ENCODE assay signal across 24 mouse cellular contexts in the genomic region with DNA sequence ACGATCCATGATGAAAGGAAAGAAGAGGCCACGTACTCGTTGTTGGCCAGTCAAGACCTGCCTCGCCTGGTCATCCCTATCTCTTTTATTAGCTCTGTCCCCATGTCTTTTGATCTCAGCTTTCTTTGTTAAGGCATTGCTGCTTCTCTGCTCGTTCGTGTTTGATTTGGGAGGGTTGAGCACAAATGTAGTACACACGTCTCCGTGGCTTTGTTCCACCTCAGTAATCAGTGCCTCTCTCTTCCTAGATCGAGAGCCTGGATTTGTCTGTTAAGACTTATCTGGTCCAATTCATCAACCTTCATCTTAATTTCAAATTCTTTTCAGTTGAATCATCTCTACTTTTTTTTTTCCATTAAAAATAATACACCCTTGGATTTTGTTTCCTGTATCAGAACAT.
DNase-seq lines count a peak whose midpoint lies in the region; ATAC-seq and TF ChIP-seq lines count a peak whose summit lies in the region.
"Had no signal": no experiment of that assay in that cellular context is flagged by ENCODE, and none has a peak within 500 bp of the region (broad histone marks: within the 10 kb centered on the region; RNA-seq: fewer than 3 reads in every experiment).

No protein-coding gene starts in this region.

- H3K27ac ChIP-seq in midbrain, embryonic 14.5 days (replicated peaks; ENCODE audit: low read depth, low read length), result 0 out of 2 replicates have a peak overlapping the region, but pooled peaks have one; percentile 32
- H3K27ac ChIP-seq in midbrain, postnatal 0 days (ENCODE audit: low read depth, low read length), result no peak overlapping the region
- no peak overlapping the region for H3K27ac ChIP-seq in hindbrain, embryonic 16.5 days (ENCODE audit: low read depth, low read length)
- H3K27ac ChIP-seq: embryonic facial prominence, embryonic 12.5 days; embryonic facial prominence, embryonic 15.5 days; heart, embryonic 15.5 days; hindbrain, embryonic 10.5 days; hindbrain, embryonic 13.5 days; hindbrain, postnatal 0 days had no signal

- H3K4me3 ChIP-seq in midbrain, embryonic 14.5 days (replicated peaks; ENCODE audit: low read depth, low read length), result no peak overlapping the region
- H3K4me3 ChIP-seq in midbrain, postnatal 0 days (ENCODE audit: low read depth, low read length), result no peak overlapping the region
- no peak overlapping the region for H3K4me3 ChIP-seq in hindbrain, embryonic 16.5 days (ENCODE audit: low read length)
- H3K4me3 ChIP-seq: embryonic facial prominence, embryonic 12.5 days; embryonic facial prominence, embryonic 15.5 days; heart, embryonic 15.5 days; hindbrain, embryonic 10.5 days; hindbrain, embryonic 13.5 days had no signal

- no peaks in the 10 kb centered on the region for H3K9me3 ChIP-seq in midbrain, embryonic 14.5 days (ENCODE audit: control insufficient read depth, low read length)
- H3K9me3 ChIP-seq in midbrain, postnatal 0 days (ENCODE audit: low read length), result no peaks in the 10 kb centered on the region
- no peaks in the 10 kb centered on the region for H3K9me3 ChIP-seq in hindbrain, embryonic 16.5 days (ENCODE audit: control insufficient read depth, low read length)
- H3K9me3 ChIP-seq: embryonic facial prominence, embryonic 12.5 days; embryonic facial prominence, embryonic 15.5 days; heart, embryonic 15.5 days; hindbrain, embryonic 10.5 days; hindbrain, embryonic 13.5 days had no signal

- TF ChIP-seq POLR2A in brain, embryonic 14.5 days (IDR thresholded peaks at IDR 0.05; ENCODE audit: borderline replicate concordance, extremely low read depth, insufficient read depth, insufficient read length, poor library complexity, severe bottlenecking), result no peak

- no peak for ATAC-seq in midbrain, embryonic 14.5 days (ENCODE audit: low FRiP score, low TSS enrichment)
- no peak for ATAC-seq in midbrain, postnatal 0 days (ENCODE audit: low FRiP score)
- no peak for ATAC-seq in hindbrain, embryonic 16.5 days
- ATAC-seq: activated CD4-positive, CD25-positive, alpha-beta regulatory T cell, adult 4 months; CD4-positive, CD25-positive, alpha-beta regulatory T cell, adult 4 months; forebrain, embryonic 14.5 days; inflammation-experienced regulatory T-cells, adult 6 months had no signal

- DNase-seq in midbrain, embryonic 14.5 days, result no peak
- DNase-seq in midbrain, postnatal 0 days (ENCODE audit: low spot score), result no peak
- peak; percentile 6 for DNase-seq in Muller cell, postnatal 12 days (ENCODE audit: inconsistent ontology term)
- peak; percentile 47 for DNase-seq in brain, embryonic 14.5 days (ENCODE audit: low read depth)
- DNase-seq in cerebellum, adult 8-10 months, result no peak
- DNase-seq: adrenal gland, adult 8-10 months; adrenal gland, postnatal 25 days; cerebellum, adult 18-20 months; cerebellum, adult 9-11 months; gastrocnemius, postnatal 36 days; heart, adult 11 months; heart, postnatal 36 days had no signal

- no peak for TF ChIP-seq CTCF in midbrain, postnatal 0 days (IDR thresholded peaks at IDR 0.05)
- TF ChIP-seq CTCF in brain, embryonic 14.5 days (IDR thresholded peaks at IDR 0.05; ENCODE audit: borderline replicate concordance, extremely low read depth, insufficient read depth, insufficient read length), result no peak

- H3K27me3 ChIP-seq in midbrain, embryonic 14.5 days (ENCODE audit: control insufficient read depth, insufficient read depth, low read length), result no peaks in the 10 kb centered on the region
- no peaks in the 10 kb centered on the region for H3K27me3 ChIP-seq in midbrain, postnatal 0 days (ENCODE audit: insufficient read depth, low read length)
- H3K27me3 ChIP-seq in hindbrain, embryonic 16.5 days (replicated peaks; ENCODE audit: control insufficient read depth, insufficient read depth, low read length), result no peaks in the 10 kb centered on the region
- H3K27me3 ChIP-seq: embryonic facial prominence, embryonic 12.5 days; embryonic facial prominence, embryonic 15.5 days; heart, embryonic 15.5 days; hindbrain, embryonic 13.5 days had no signal

- no peaks in the 10 kb centered on the region for H3K36me3 ChIP-seq in midbrain, embryonic 14.5 days (ENCODE audit: control insufficient read depth, insufficient read depth, low read length)
- no peaks in the 10 kb centered on the region for H3K36me3 ChIP-seq in midbrain, postnatal 0 days (ENCODE audit: insufficient read depth, low read length)
- H3K36me3 ChIP-seq in hindbrain, embryonic 16.5 days (ENCODE audit: control insufficient read depth, insufficient read depth, low read length), result no peaks in the 10 kb centered on the region
- H3K36me3 ChIP-seq: embryonic facial prominence, embryonic 12.5 days; embryonic facial prominence, embryonic 15.5 days; heart, embryonic 15.5 days; hindbrain, embryonic 10.5 days; hindbrain, embryonic 13.5 days had no signal

- peaks cover 17% of the 10 kb centered on the region for H3K4me1 ChIP-seq in midbrain, embryonic 14.5 days (ENCODE audit: control insufficient read depth, insufficient read depth, low read length)
- peaks cover 2% of the 10 kb centered on the region; the same call in 1 of the 2 replicates for H3K4me1 ChIP-seq in midbrain, postnatal 0 days (ENCODE audit: insufficient read depth, low read length)
- H3K4me1 ChIP-seq in hindbrain, embryonic 16.5 days (ENCODE audit: control insufficient read depth, insufficient read depth, low read depth, low read length), result peaks cover 8% of the 10 kb centered on the region
- H3K4me1 ChIP-seq: embryonic facial prominence, embryonic 12.5 days; embryonic facial prominence, embryonic 15.5 days; heart, embryonic 15.5 days had no signal

- WGBS in midbrain, embryonic 14.5 days, result 22% methylated on average over 9 of the region's 9 CpGs
- WGBS in midbrain, postnatal 0 days, result 31% methylated on average over 9 of the region's 9 CpGs
- 58% methylated on average over 9 of the region's 9 CpGs for WGBS in hindbrain, embryonic 16.5 days

- H3K4me2 ChIP-seq in midbrain, embryonic 14.5 days (ENCODE audit: low read length), result no peak overlapping the region
- H3K4me2 ChIP-seq in midbrain, postnatal 0 days (ENCODE audit: low read depth, low read length, poor library complexity, severe bottlenecking), result no peak overlapping the region
- no peak overlapping the region for H3K4me2 ChIP-seq in hindbrain, embryonic 16.5 days (ENCODE audit: low read length)
- H3K4me2 ChIP-seq: embryonic facial prominence, embryonic 12.5 days; embryonic facial prominence, embryonic 15.5 days; heart, embryonic 11.5 days; heart, embryonic 15.5 days; hindbrain, embryonic 13.5 days had no signal

- H3K9ac ChIP-seq in midbrain, embryonic 14.5 days (replicated peaks; ENCODE audit: low read length), result no peak overlapping the region
- H3K9ac ChIP-seq in midbrain, postnatal 0 days (replicated peaks; ENCODE audit: low read length, poor library complexity, severe bottlenecking), result no peak overlapping the region
- no peak overlapping the region for H3K9ac ChIP-seq in hindbrain, embryonic 16.5 days (ENCODE audit: low read depth, low read length)
- H3K9ac ChIP-seq: embryonic facial prominence, embryonic 12.5 days; embryonic facial prominence, embryonic 15.5 days; heart, embryonic 15.5 days; hindbrain, embryonic 13.5 days had no signal

Comparison
In these comparisons a context has a peak if more than half of its experiments do, and no peak if none do; other contexts are left out.
1. DNase-seq: peak in Muller cell, postnatal 12 days (single experiment) and brain, embryonic 14.5 days (single experiment); none in midbrain, embryonic 14.5 days (single experiment), midbrain, postnatal 0 days (single experiment) and cerebellum, adult 8-10 months (single experiment).